Comparison of ENCODE assay signal across 8 mouse cellular contexts in genomic region chr10:85184201-85184963, GRCm38 (mm10). TPM values are rescaled to one million over a fixed set of nuclear protein-coding genes. Genes with fewer than 3 reads are reported as not detected.
DNase-seq lines count a peak whose midpoint lies in the region; ATAC-seq and TF ChIP-seq lines count a peak whose summit lies in the region.

No protein-coding gene starts in this region.

- no peaks in the 10 kb centered on the region for H3K27me3 ChIP-seq in intestine, embryonic 15.5 days (replicated peaks)
- H3K27me3 ChIP-seq in liver, embryonic 12.5 days (replicated peaks), result peaks cover 24% of the 10 kb centered on the region
- H3K27me3 ChIP-seq in myocyte (ENCODE audit: control insufficient read depth, insufficient read depth, insufficient read length), result no peaks in the 10 kb centered on the region
- H3K27me3 ChIP-seq in stomach, embryonic 15.5 days (replicated peaks), result no peaks in the 10 kb centered on the region

- H3K4me2 ChIP-seq in intestine, embryonic 15.5 days (replicated peaks), result peak overlapping the region; percentile 97
- H3K4me2 ChIP-seq in liver, embryonic 12.5 days, result peak overlapping the region; percentile 95
- peak overlapping the region; percentile 97 for H3K4me2 ChIP-seq in myocyte (ENCODE audit: low read depth)
- peak overlapping the region; percentile 99 for H3K4me2 ChIP-seq in stomach, embryonic 15.5 days

- peak; percentile 37 for ATAC-seq in intestine, embryonic 15.5 days
- ATAC-seq in liver, embryonic 12.5 days, result peak; percentile 28
- ATAC-seq in stomach, embryonic 15.5 days (ENCODE audit: insufficient read depth, low FRiP score, low read depth), result no peak; the same call in 1 of the 2 replicates

- no peak for TF ChIP-seq POLR2A in cortical plate, adult 2 months (IDR thresholded peaks at IDR 0.05; ENCODE audit: extremely low read depth, insufficient read depth, low read length)
- TF ChIP-seq POLR2A in myocyte (IDR thresholded peaks at IDR 0.05; ENCODE audit: insufficient read length, low read depth), result no peak

- WGBS in intestine, embryonic 15.5 days, result under 1% methylated on average over 95 of the region's 95 CpGs
- WGBS in liver, embryonic 12.5 days (ENCODE audit: insufficient replicate concordance), result under 1% methylated on average over 95 of the region's 95 CpGs
- whole genome bisulfite sequencing in stomach, embryonic 15.5 days, result under 1% methylated on average over 95 of the region's 95 CpGs

- TF ChIP-seq CTCF in cortical plate, adult 2 months (IDR thresholded peaks at IDR 0.05; ENCODE audit: extremely low read depth, insufficient read depth, low read length), result no peak

- no peaks in the 10 kb centered on the region for H3K36me3 ChIP-seq in intestine, embryonic 15.5 days
- H3K36me3 ChIP-seq in liver, embryonic 12.5 days, result no peaks in the 10 kb centered on the region
- no peaks in the 10 kb centered on the region for H3K36me3 ChIP-seq in myocyte (ENCODE audit: control insufficient read depth, insufficient read depth)
- no peaks in the 10 kb centered on the region for H3K36me3 ChIP-seq in stomach, embryonic 15.5 days

- peaks cover 1% of the 10 kb centered on the region; the same call in 1 of the 2 replicates for H3K4me1 ChIP-seq in cortical plate, adult 2 months (ENCODE audit: control insufficient read depth, insufficient read depth, low read length)
- H3K4me1 ChIP-seq in intestine, embryonic 15.5 days (replicated peaks), result peaks cover 9% of the 10 kb centered on the region
- H3K4me1 ChIP-seq in liver, embryonic 12.5 days, result peaks cover 30% of the 10 kb centered on the region
- H3K4me1 ChIP-seq in stomach, embryonic 15.5 days, result peaks cover 11% of the 10 kb centered on the region; the same call in 1 of the 2 replicates

- H3K4me3 ChIP-seq in cortical plate, adult 2 months (ENCODE audit: insufficient read depth, low read length), result peak overlapping the region; percentile 71
- H3K4me3 ChIP-seq in intestine, embryonic 15.5 days (replicated peaks), result peak overlapping the region; percentile 86
- H3K4me3 ChIP-seq in liver, embryonic 12.5 days, result peak overlapping the region; percentile 67
- H3K4me3 ChIP-seq in myocyte, result peak overlapping the region; percentile 36
- H3K4me3 ChIP-seq in stomach, embryonic 15.5 days (replicated peaks), result peak overlapping the region; percentile 92

- intact Hi-C loops in gastrocnemius, postnatal 14 days (cut with DNase I; ENCODE audit: low total_unique reads), result no loop called here

- H3K9me3 ChIP-seq in intestine, embryonic 15.5 days, result no peaks in the 10 kb centered on the region
- no peaks in the 10 kb centered on the region for H3K9me3 ChIP-seq in liver, embryonic 12.5 days (replicated peaks)
- no peaks in the 10 kb centered on the region for H3K9me3 ChIP-seq in stomach, embryonic 15.5 days

- H3K79me2 ChIP-seq in myocyte (ENCODE audit: control insufficient read depth, insufficient read depth), result peaks cover 7% of the 10 kb centered on the region

- H3K27ac ChIP-seq in cortical plate, adult 2 months (ENCODE audit: insufficient read depth, low read length), result peak overlapping the region; percentile 92
- peak overlapping the region; percentile 73; the same call in 1 of the 2 replicates for H3K27ac ChIP-seq in intestine, embryonic 15.5 days
- H3K27ac ChIP-seq in liver, embryonic 12.5 days, result peak overlapping the region; percentile 79; the same call in 1 of the 2 replicates
- H3K27ac ChIP-seq in stomach, embryonic 15.5 days, result peak overlapping the region; percentile 40; the same call in 1 of the 2 replicates

- peak overlapping the region; percentile 83 for H3K9ac ChIP-seq in intestine, embryonic 15.5 days
- H3K9ac ChIP-seq in liver, embryonic 12.5 days, result peak overlapping the region; percentile 69
- peak overlapping the region; percentile 82 for H3K9ac ChIP-seq in stomach, embryonic 15.5 days

- peak; percentile 23 to 49 for DNase-seq in urinary bladder, adult 18-20 months (ENCODE audit: low spot score in 2 of 2)
- DNase-seq in urinary bladder, postnatal 10 days (ENCODE audit: low spot score), result no peak
- peak; percentile 34 for DNase-seq in gastrocnemius, postnatal 14 days

- peak overlapping the region; percentile 85 for H3ac ChIP-seq in myocyte (ENCODE audit: control insufficient read depth, insufficient read length)

TF ChIP-seq in myocyte, 11 proteins besides CTCF, POLR2A, EP300 and RAD21:
- TF ChIP-seq REST (IDR thresholded peaks at IDR 0.05; ENCODE audit: insufficient read depth, insufficient read length) (no peak), E2F4 (IDR thresholded peaks at IDR 0.05; ENCODE audit: insufficient read depth) (no peak), POLR2AphosphoS2 (IDR thresholded peaks at IDR 0.05; ENCODE audit: insufficient read length, low read depth) (no peak), TCF3 (IDR thresholded peaks at IDR 0.05; ENCODE audit: insufficient read length, low read depth) (no peak), MYOD1 (IDR thresholded peaks at IDR 0.05; ENCODE audit: control insufficient read depth in 1 of 3, insufficient read length in 2 of 3, low read depth in 2 of 3) (no peak), USF1 (IDR thresholded peaks at IDR 0.05; ENCODE audit: low read depth) (no peak), CEBPB (IDR thresholded peaks at IDR 0.05; ENCODE audit: insufficient read depth, poor library complexity, severe bottlenecking) (no peak), MYOG (IDR thresholded peaks at IDR 0.05; ENCODE audit: control insufficient read depth in 1 of 3, insufficient read depth in 1 of 3, insufficient read length in 2 of 3, low read depth in 2 of 3) (no peak), TCF12 (IDR thresholded peaks at IDR 0.05; ENCODE audit: insufficient read depth, poor library complexity, severe bottlenecking) (no peak), SRF (IDR thresholded peaks at IDR 0.05; ENCODE audit: control insufficient read depth, insufficient read length, low read depth) (no peak), MAX (IDR thresholded peaks at IDR 0.05; ENCODE audit: low read depth) (no peak)

RNA-seq across cellular contexts. Expression of gene Cry1, which starts 0.5 kb away (rescaled TPM):
- polyA plus RNA-seq in cortical plate, adult 2 months (2012; rRNA removed), result 10.7 and 13.6 TPM in 2 replicates
- total RNA-seq in gastrocnemius, postnatal 14 days (2021), result 10 to 100 TPM; 10.9 to 11.0 TPM
- 25.6 and 28.1 TPM in 2 replicates for polyA plus RNA-seq in intestine, embryonic 15.5 days (2015; fragmentation: Nextera tagmentation; extraction: Ambion mirVana)
- 12.3 and 12.7 TPM in 2 replicates for polyA plus RNA-seq in liver, embryonic 12.5 days (2016; fragmentation: Nextera tagmentation; extraction: Ambion mirVana)
- 6.1 TPM for polyA plus RNA-seq in myocyte (2012; fragmentation: generic; extraction: Trizol)
- polyA plus RNA-seq in stomach, embryonic 15.5 days (2015; fragmentation: Nextera tagmentation; extraction: Ambion mirVana), result 26.0 and 27.2 TPM in 2 replicates

RNA-seq across cellular contexts. Expression of gene Mterf2, which starts 56.6 kb away (rescaled TPM):
- 20.6 and 23.6 TPM in 2 replicates for polyA plus RNA-seq in cortical plate, adult 2 months (2012; rRNA removed)
- 10 to 100 TPM; 12.2 to 16.2 TPM for total RNA-seq in gastrocnemius, postnatal 14 days (2021)
- 17.0 and 17.5 TPM in 2 replicates for polyA plus RNA-seq in intestine, embryonic 15.5 days (2015; fragmentation: Nextera tagmentation; extraction: Ambion mirVana)
- polyA plus RNA-seq in liver, embryonic 12.5 days (2016; fragmentation: Nextera tagmentation; extraction: Ambion mirVana), result 6.9 and 7.0 TPM in 2 replicates
- polyA plus RNA-seq in myocyte (2012; fragmentation: generic; extraction: Trizol), result 3.9 TPM
- polyA plus RNA-seq in stomach, embryonic 15.5 days (2015; fragmentation: Nextera tagmentation; extraction: Ambion mirVana), result 9.8 and 12.9 TPM in 2 replicates

Comparison
In these comparisons a context has a peak if more than half of its experiments do, and no peak if none do; other contexts are left out.
1. H3K27ac ChIP-seq: peak in every context shown above with its lines; median percentile 92 in cortical plate, adult 2 months; 79 in liver, embryonic 12.5 days; 73 in intestine, embryonic 15.5 days; 40 in stomach, embryonic 15.5 days.
2. H3K4me3 ChIP-seq: peak in every context shown above with its lines; median percentile 92 in stomach, embryonic 15.5 days; 86 in intestine, embryonic 15.5 days; 71 in cortical plate, adult 2 months; 67 in liver, embryonic 12.5 days; 36 in myocyte.